Mouse (Mus musculus) E14TG2a.4 (cell line): ENCODE measurements around the gene Adgrb2.

ENCODE experiments used
- CTCF ChIP-seq: conservative IDR thresholded peaks from 2 replicates; pipeline ENCODE4 v1.5.1; 2014; ENCODE audit warnings: low read length
- POU5F1 ChIP-seq: IDR thresholded peaks from 2 replicates; pipeline ENCODE4 v1.6.1; 2014; ENCODE audit warnings: low read length, borderline replicate concordance

DNA sequence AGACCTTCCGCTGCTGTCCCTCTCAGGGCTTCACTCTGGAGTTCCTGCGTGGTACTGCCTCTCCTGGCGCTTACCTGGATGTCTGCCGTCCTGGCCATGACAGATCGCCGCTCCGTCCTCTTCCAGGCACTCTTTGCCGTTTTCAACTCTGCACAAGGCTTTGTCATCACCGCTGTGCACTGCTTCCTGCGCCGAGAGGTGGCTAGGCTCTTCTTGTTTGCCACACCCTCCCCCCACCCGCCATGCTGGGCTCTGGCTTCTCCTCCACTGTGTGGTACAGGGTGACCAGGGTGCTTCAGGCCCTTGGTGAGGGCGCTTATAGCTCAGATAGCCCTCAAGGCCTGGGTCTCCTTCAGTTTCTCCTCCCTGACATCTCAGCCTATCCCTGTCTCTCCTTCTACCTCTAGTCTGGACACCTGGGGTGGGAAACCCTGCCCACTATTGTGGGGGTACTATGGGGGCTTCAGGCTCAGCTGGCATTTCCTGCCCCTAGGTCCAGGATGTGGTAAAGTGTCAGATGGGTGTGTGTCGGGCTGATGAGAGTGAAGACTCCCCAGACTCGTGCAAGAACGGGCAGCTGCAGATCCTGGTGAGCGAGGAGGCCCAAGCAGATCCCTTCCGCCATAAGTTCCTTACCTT lies 32.5 kb downstream of the Adgrb2 start:
- TF ChIP-seq CTCF (no peak), POU5F1 (no peak)
